Mouse (Mus musculus): ENCODE measurements around the gene Nts.
"Not testable (repeated sequence)": the region's sequence is repeated elsewhere in the genome, so short reads cannot be mapped to it uniquely, and the experiment has no call there.

Nts gene

DNA sequence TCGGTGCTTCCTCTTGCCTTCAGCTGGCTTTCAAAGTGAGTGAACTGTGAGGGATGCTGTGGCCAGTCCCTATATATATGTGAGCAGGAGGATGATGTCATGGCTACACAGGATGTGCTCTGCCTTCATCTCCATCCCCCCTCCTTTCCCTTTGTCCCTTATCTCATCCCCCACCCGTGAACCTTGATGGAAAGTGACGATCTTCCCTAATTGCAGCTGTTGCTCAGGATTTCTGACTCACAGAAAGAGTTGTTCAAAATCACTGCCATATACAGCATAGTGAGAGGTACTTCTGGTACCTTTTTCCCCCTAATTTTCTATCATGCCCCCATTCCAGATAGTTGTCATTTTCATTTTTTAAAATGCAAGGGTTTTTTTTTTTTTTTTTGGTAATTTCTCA, at the start of gene Nts:
TSS of gene Nts (minus strand) at position 101 of the 400 bp plus-strand sequence.
- no peak for DNase-seq (ENCODE audit: low spot score in 2 of 2)

DNA sequence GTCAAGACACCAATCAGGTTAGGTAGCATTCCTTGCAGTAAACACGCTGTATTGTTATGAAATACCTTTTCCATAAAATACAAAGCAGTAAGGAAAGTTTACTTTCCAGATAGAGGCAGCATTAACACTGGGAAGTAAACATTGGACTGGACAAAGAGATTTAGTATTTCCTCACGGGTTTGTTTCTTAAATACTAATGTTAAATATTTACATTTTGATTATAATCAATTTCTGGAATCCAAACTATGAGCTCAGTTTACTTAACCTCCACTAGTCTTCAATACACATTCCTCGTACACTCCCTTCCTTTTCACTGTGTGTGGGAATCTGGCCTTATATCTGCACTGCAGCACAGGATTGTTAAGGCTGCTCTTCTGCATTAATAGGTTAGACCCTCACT, 37.6 kb upstream of the Nts start:
- no peak for DNase-seq (ENCODE audit: low spot score in 2 of 2)

DNA sequence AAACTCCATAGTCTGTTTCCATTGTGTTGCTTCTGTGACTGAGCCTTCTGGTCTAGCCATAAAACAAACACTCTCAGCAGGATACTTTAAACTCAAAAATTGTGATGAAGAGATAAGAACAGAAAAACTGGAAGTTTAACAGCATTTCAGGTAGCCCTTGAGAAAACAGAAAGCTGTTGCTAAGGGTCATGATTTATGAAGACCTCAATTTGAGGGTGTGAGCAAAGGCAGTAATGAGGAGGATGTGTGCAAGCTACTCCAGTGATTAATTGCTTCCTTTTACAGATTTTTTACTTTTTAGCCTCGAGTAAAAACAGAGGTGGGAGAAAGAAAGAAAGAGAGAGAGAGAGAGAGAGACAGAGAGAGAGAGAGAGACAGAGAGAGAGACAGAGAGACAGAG, 23.9 kb upstream of the Nts start:
- no peak for DNase-seq (ENCODE audit: low spot score in 2 of 2)

DNA sequence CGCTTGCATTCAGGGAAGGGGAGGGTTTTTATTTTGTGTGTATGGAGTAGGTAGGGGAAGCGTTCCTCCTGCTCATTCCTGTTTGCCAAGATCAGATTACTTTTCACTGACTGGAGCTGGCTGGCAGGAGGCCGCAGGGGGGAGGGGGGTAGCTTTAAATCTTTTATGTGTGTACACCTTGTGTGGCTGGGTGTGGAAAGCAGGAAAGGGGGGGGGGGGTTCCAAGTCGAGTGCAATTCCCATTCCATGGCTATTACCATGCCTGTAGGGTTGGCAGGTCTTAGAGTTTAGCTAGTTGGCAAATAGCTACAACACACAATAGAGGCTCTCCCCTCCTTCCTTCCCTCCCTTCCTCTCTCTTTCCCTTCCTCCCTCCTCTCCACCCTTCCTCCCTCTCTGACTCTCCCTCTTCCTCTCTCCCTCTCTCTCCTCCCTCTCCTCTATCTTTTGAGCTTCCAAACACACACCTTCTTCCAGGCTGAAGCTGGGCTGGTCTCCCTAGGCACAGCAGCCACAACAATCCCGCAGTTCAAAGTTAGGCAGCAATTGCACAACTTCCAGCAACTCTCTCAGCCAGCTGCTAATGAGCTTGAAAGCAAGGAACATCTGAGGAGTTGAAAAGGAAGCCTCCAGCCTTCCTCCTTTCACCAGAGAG, 21.6 kb upstream of the Nts start, which contains the start of gene Rassf9:
TSS of gene Rassf9 (plus strand) at position 416 of the 655 bp plus-strand sequence.
- no peak for DNase-seq (ENCODE audit: low spot score in 2 of 2)

DNA sequence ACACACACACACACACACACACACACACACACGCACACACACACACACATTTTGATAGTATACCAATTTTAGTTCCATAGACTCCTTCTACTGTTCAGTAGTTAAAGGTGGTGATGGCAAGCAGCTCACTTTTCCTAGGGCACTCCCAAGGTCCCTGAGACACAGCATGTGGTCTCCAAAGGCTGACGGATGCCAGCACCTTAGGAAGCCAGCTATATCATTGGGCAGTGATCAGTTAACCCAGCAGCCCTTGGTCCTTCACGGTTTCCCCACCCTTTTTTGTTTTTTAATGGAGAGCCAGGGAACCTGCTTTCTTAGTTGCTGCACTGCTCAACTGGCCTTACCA, 21.1 kb upstream of the Nts start:
- DNase-seq (ENCODE audit: low spot score in 2 of 2): no peak

DNA sequence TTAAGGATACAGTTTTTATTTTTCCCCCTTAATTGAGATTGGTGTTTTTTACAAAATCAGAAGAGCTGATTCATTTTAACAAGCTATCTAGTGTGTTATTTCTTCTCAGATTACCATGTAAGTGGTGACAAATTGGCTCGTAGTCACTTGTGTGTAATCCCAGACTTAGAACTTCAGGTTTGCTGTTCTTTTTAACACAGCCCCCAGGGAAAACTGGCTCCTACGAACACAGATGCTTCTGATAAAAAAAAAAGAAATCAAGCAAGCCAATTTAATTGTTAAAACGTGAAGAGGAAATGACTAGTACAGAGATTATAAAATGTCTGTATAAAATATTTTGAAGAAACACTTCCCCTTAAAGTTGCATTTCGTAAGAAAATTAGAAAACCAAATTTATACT, 17.1 kb upstream of the Nts start:
- no peak for DNase-seq (ENCODE audit: low spot score in 2 of 2)

DNA sequence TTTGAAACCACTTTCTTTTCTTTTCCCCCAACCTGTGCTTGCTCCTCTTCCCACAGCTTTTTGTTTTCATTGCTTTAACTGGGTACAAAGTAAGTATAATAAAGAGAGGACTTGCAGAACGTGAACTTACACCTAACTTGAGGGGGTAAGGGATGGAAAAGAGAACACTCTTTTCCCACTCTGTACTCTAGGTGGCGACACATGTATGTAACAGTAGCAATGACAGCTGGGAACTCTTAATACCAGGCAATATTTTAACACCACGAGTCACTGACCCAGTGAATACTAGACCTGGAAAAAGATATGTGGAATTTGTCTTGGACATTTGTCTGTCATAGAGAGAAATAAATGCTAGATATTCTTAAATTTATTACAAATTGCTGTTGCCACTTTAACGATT, 8.5 kb upstream of the Nts start:
- DNase-seq (ENCODE audit: low spot score in 2 of 2): peak; percentile 13 to 43

DNA sequence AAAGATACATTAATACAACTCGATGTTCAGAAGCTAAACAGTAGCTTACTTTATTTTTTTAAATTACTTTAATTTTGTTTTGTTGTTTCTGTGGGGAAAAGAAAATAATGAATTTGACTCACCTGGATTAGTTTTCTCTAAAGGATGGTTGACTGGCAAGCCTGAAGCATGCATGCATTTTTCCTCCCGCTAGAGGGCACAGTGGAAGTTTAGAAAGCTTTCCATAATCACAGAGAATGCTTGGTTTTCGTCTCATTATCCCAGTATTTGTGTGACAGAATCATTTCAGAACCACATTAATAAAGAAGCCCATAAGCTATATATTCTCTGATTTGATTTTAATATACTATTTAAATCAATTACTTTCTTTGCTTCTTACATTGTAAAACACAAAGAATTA, 1.5 kb upstream of the Nts start:
- DNase-seq (ENCODE audit: low spot score in 2 of 2): peak; percentile 77 to 79

DNA sequence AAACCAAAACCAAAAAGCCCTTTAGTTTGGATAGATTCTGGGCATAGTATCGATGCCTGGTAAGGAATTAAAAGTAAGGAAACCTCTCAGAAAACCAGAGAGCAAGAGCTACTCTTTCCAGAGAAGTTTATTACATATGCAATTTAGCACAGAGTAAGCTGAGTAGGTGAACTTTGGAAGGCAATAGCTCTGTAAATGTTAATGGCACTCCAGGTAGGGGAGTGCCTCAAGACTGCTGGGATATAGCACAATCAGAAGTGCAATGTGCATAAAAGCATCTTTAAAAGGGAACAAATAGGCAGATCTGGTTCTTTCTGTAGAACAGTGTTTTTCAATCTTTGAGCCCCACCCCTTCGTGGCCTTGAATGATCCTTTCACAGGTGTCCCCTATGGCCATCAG, 20.9 kb downstream of the Nts start:
- DNase-seq (ENCODE audit: low spot score in 2 of 2): no peak

DNA sequence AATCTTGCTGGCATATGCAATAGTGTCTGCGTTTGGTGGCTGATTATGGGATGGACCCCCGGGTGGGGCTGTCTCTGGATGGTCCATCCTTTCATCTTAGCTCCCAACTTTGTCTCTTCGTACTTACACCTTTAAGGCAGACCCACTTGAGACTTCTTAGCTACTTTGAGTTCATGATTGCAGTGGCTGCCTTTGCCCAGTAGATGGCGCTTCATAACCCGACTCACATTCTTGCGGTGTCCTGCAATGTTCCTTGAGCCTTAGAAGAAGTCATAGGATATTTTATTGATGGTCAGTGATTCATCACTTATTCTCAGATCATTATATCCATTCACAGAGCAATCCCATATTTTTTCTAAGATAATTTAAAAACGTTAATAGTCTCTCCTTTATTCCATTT, 38.5 kb downstream of the Nts start:
- DNase-seq (ENCODE audit: low spot score in 2 of 2): peak; percentile 40 to 53

DNA sequence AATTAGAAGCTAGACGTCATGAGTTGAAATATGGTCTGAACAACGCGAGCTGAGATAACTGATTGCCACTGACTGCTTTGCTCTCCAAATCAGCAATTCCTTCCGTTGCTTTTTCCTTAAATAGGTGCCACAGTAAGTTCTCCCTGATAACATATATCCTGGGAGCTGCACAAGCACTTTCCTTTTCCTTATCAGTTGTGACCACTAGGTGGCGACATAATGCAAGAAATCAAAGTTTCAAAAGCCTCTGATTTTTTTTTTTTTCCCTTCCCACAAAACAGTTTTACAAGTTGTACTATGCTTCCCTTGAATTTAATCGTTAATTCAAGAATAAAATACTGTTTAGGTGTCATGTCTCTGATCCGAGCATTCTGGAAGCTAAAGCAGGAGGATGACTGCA, 40.8 kb downstream of the Nts start:
- DNase-seq (ENCODE audit: low spot score in 2 of 2): peak; percentile 61 to 74

DNA sequence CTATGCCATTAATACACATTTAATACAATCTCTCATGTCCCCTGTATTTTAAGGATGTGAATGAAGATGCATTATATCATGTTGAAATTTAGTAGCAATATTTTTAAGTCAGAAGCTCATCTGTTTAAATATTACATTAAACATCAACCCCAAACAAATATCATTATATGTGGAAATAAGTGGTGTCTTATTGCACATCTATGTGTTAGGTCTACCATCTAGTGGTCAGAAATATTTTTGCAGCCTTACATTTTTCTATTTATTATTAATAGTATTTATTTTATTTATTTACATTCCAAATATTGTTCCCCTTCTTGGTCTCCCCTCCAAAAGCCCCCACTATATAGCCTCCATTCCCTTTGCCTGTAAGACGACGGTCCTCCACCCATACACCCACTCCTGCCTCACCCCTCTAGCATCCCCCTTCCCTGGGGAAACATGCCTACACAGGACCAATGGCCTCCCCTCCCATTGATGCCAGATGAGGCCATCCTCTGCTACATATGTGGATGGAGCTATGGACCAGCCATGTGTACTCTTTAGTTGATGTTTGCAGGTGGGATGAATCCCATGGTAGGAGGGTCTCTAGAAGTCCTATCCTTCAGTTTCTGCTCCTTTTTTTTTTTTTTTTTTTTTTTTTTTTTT, 45.3 kb downstream of the Nts start:
- no peak for DNase-seq (ENCODE audit: low spot score in 2 of 2)

DNA sequence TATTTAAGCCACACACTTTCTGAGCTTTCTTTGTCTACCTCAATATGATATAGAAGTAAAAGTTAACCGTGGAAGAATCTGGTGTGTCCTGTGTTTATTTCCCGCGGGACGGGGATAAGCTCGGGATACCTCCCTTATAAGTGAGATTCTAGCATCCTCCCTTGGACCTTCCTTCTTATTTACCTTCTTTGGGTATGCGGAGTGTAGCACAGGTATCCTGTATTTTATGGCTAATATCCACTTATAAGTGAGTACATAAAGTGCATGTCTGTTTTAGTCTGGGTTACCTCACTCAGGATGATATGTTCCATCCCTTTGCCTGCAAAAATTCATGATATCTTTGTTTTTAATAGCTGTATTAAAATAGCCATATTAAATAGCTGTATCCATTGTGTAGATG, 54.8 kb downstream of the Nts start:
- not testable (repeated sequence) for DNase-seq (ENCODE audit: low spot score in 2 of 2)

DNA sequence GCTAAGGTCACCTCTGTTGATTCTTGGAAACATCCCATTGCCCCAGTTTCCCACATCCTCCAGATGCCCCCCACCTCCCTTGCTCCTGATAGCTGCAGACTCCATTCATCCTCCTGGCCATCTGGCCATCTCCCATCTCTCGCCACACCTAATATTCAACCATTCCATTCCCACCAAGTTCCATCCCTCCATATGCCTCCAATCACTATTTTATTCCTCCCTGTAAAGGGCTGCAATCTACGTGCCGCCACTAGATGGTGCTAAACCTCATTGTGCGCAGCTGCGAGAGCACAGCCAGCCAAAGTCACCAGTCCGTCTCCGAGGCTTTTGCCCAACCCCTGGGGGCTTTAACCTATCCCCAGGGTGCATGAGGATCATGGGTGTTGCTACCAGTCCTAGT, 55.2 kb downstream of the Nts start:
- peak; percentile 29 to 45 for DNase-seq (ENCODE audit: low spot score in 2 of 2)
